In genomic region chr17:69461680-69462079, GRCm38 (mm10) we compare ENCODE assay signal across 39 mouse cellular contexts. TPM values are rescaled to one million over a fixed set of nuclear protein-coding genes. Genes with fewer than 3 reads are reported as not detected.
"Had no signal": no experiment of that assay in that cellular context is flagged by ENCODE, and none has a peak within 500 bp of the region (broad histone marks: within the 10 kb centered on the region; RNA-seq: fewer than 3 reads in every experiment).

No protein-coding gene starts in this region.

- ATAC-seq: liver, embryonic 12.5 days; liver, postnatal 0 days; lung, postnatal 0 days; midbrain, embryonic 13.5 days; midbrain, embryonic 15.5 days; midbrain, embryonic 16.5 days had no signal

- H3K4me3 ChIP-seq: limb, embryonic 10.5 days; limb, embryonic 12.5 days; limb, embryonic 13.5 days; limb, embryonic 15.5 days; liver, embryonic 12.5 days; liver, embryonic 13.5 days; liver, embryonic 15.5 days; lung, embryonic 15.5 days; megakaryocyte, embryonic 14.5 days; midbrain, embryonic 10.5 days; midbrain, embryonic 12.5 days; midbrain, embryonic 13.5 days; midbrain, embryonic 15.5 days; myocyte; neural tube, embryonic 12.5 days had no signal

- DNase-seq: liver; liver, embryonic 13.5 days; liver, postnatal 0 days; lung, adult 18-20 months; lung, adult 2 months; lung, embryonic 14.5 days; lung, postnatal 10 days; lung, postnatal 14 days; lung, postnatal 36 days; lung, postnatal 4 days; midbrain, embryonic 14.5 days had no signal

- H3K9me3 ChIP-seq: limb, embryonic 10.5 days; limb, embryonic 12.5 days; limb, embryonic 13.5 days; limb, embryonic 15.5 days; liver, embryonic 12.5 days; liver, embryonic 13.5 days; lung, embryonic 15.5 days; midbrain, embryonic 10.5 days; midbrain, embryonic 12.5 days; midbrain, embryonic 13.5 days; midbrain, embryonic 15.5 days; neural tube, embryonic 12.5 days had no signal

- H3K27me3 ChIP-seq: limb, embryonic 12.5 days; limb, embryonic 13.5 days; limb, embryonic 15.5 days; liver, embryonic 12.5 days; liver, embryonic 13.5 days; liver, embryonic 15.5 days; lung, embryonic 15.5 days; midbrain, embryonic 12.5 days; midbrain, embryonic 13.5 days; midbrain, embryonic 15.5 days; neural tube, embryonic 12.5 days had no signal

- H3K4me1 ChIP-seq: limb, embryonic 10.5 days; limb, embryonic 12.5 days; limb, embryonic 13.5 days; limb, embryonic 15.5 days; liver, embryonic 12.5 days; liver, embryonic 13.5 days; liver, embryonic 15.5 days; lung, embryonic 15.5 days; megakaryocyte, embryonic 14.5 days; midbrain, embryonic 12.5 days; midbrain, embryonic 13.5 days; midbrain, embryonic 15.5 days; neural tube, embryonic 12.5 days had no signal

- H3K36me3 ChIP-seq: limb, embryonic 10.5 days; limb, embryonic 12.5 days; limb, embryonic 13.5 days; limb, embryonic 15.5 days; liver, embryonic 12.5 days; liver, embryonic 13.5 days; liver, embryonic 15.5 days; lung, embryonic 15.5 days; midbrain, embryonic 10.5 days; midbrain, embryonic 12.5 days; midbrain, embryonic 13.5 days; midbrain, embryonic 15.5 days; neural tube, embryonic 12.5 days had no signal

- H3K9ac ChIP-seq: limb, embryonic 12.5 days; limb, embryonic 13.5 days; limb, embryonic 15.5 days; liver, embryonic 12.5 days; liver, embryonic 13.5 days; liver, embryonic 14.5 days; liver, embryonic 15.5 days; liver, postnatal 0 days; lung, embryonic 14.5 days; lung, embryonic 15.5 days; midbrain, embryonic 12.5 days; midbrain, embryonic 13.5 days; midbrain, embryonic 15.5 days; neural tube, embryonic 12.5 days had no signal

- H3K4me2 ChIP-seq: limb, embryonic 12.5 days; limb, embryonic 13.5 days; limb, embryonic 15.5 days; liver, embryonic 11.5 days; liver, embryonic 12.5 days; liver, embryonic 13.5 days; liver, embryonic 15.5 days; lung, embryonic 14.5 days; lung, embryonic 15.5 days; midbrain, embryonic 11.5 days; midbrain, embryonic 12.5 days; midbrain, embryonic 13.5 days; midbrain, embryonic 15.5 days; neural tube, embryonic 12.5 days had no signal

- H3K27ac ChIP-seq: limb, embryonic 10.5 days; limb, embryonic 12.5 days; limb, embryonic 13.5 days; limb, embryonic 15.5 days; liver, embryonic 12.5 days; liver, embryonic 13.5 days; liver, embryonic 14.5 days; liver, embryonic 15.5 days; lung, embryonic 15.5 days; macrophage; midbrain, embryonic 10.5 days; midbrain, embryonic 12.5 days; midbrain, embryonic 13.5 days; midbrain, embryonic 15.5 days; neural tube, embryonic 12.5 days had no signal

RNA-seq across cellular contexts. Expression of gene Akain1, which starts 22.6 kb away (rescaled TPM):
- total RNA-seq: megakaryocyte, adult 5-6 weeks; megakaryocyte-erythroid progenitor cell, adult 5-6 weeks; monocyte, adult 5-6 weeks had no signal
- polyA plus RNA-seq: limb, embryonic 10.5 days; limb, embryonic 11.5 days; limb, embryonic 12.5 days; limb, embryonic 13.5 days; limb, embryonic 14.5 days; limb, embryonic 15.5 days; liver, adult 2 months; liver, embryonic 11.5 days; liver, embryonic 12.5 days; liver, embryonic 13.5 days; liver, embryonic 14.5 days; liver, embryonic 15.5 days; liver, embryonic 16.5 days; liver, postnatal 0 days; lung, adult 2 months; lung, embryonic 14.5 days; lung, embryonic 15.5 days; lung, embryonic 16.5 days; lung, postnatal 0 days; macrophage; midbrain, embryonic 10.5 days; midbrain, embryonic 12.5 days; myocyte had no signal
